Comparison of ENCODE assay signal across 4 mouse cellular contexts in the genomic region with DNA sequence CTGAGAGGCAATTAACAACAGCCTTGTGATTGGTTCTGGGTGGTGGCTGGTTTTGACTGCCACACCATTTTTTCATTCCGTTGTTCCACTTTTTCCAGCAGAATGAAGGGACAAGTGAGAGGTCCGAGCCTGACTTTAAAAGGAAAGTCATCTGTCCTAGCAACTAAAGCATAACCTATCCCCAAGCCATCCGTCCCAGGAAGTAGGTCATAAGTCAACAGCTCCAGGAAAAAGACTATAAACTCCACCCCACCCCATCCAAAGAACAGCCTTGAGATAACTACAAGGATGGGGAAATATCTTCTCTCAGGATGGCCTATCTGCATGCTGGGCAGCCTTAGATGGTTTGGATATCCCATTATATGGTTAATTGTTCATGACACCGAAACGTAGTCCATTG.
"Had no signal": no experiment of that assay in that cellular context is flagged by ENCODE, and none has a peak within 500 bp of the region (broad histone marks: within the 10 kb centered on the region; RNA-seq: fewer than 3 reads in every experiment).

No protein-coding gene starts in this region.

- H3K4me2 ChIP-seq: neural tube, embryonic 13.5 days; neural tube, embryonic 15.5 days; stomach, embryonic 15.5 days had no signal

- H3K4me3 ChIP-seq: neural tube, embryonic 13.5 days; neural tube, embryonic 15.5 days; stomach, embryonic 15.5 days had no signal

- H3K27me3 ChIP-seq: neural tube, embryonic 13.5 days; neural tube, embryonic 15.5 days; stomach, embryonic 15.5 days had no signal

- H3K4me1 ChIP-seq: stomach, embryonic 15.5 days had no signal

- H3K9me3 ChIP-seq: neural tube, embryonic 13.5 days; neural tube, embryonic 15.5 days; stomach, embryonic 15.5 days had no signal

- H3K9ac ChIP-seq: neural tube, embryonic 13.5 days; neural tube, embryonic 15.5 days; stomach, embryonic 15.5 days had no signal

- H3K27ac ChIP-seq: neural tube, embryonic 13.5 days; neural tube, embryonic 15.5 days; stomach, embryonic 15.5 days; stomach, postnatal 0 days had no signal

- H3K36me3 ChIP-seq: neural tube, embryonic 13.5 days; neural tube, embryonic 15.5 days; stomach, embryonic 15.5 days had no signal
